Mouse (Mus musculus) lung, adult 2 months (tissue): ENCODE data around the gene Nfatc2.

ENCODE experiments used
- CTCF ChIP-seq: fragments of 200-500 bp; IDR thresholded peaks from 2 replicates; pipeline ENCODE4 v1.5.1; 2011; ENCODE audit warnings: mild to moderate bottlenecking, low read length, control low read depth; ENCODE audit not compliant: insufficient read depth
- POLR2A ChIP-seq: fragments of 200-500 bp; IDR thresholded peaks from 2 replicates; pipeline ENCODE4 v1.6.1; 2011; ENCODE audit warnings: low read depth, mild to moderate bottlenecking, control low read depth, low read length, borderline replicate concordance; ENCODE audit errors: extremely low read depth

DNA sequence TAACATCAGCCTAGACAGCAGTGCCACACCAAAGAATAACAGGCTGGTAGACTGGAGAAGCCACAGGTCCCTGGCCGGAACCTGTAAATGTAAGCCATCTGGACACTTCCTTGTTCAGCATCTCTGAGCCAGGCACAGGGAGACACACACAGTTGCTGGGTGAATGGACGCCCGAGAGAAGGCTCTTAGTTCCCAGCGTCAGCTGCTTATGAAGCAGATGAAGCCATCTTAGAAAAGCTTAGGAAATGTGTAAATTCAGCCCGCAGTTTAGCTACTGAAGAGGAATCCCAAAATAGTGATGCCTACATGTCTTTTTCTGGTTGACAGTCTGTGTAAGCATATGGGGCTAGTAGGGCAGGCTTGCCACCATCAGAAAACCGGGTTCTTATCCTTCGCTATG, 169.1 kb downstream of the Nfatc2 start:
- no peak for TF ChIP-seq CTCF
- no peak for TF ChIP-seq POLR2A
